Mouse (Mus musculus): Measurements from ENCODE around the gene 1700012A03Rik. TPM values are rescaled to one million over a fixed set of nuclear protein-coding genes. Genes with fewer than 3 reads are reported as not detected.

The 1700012A03Rik gene
- polyA plus RNA-seq (2014; fragmentation: Nextera tagmentation; extraction: Ambion mirVana), result not detected in 2 replicates

GRCm38 (mm10) chr6:32049951-32050345, at the start of gene 1700012A03Rik:
1700012A03Rik (plus strand) TSS chr6:32050246.
- no peak for DNase-seq
- Histone ChIP-seq H3K9me3 (ENCODE audit: control insufficient read depth, low read length) (no peaks in the 10 kb centered on the region), H3K36me3 (ENCODE audit: control insufficient read depth, insufficient read depth, low read length) (no peaks in the 10 kb centered on the region), H3K9ac (replicated peaks; ENCODE audit: low read length) (no peak within 1 kb of the TSS), H3K27me3 (ENCODE audit: control insufficient read depth, insufficient read depth, low read length) (no peaks in the 10 kb centered on the region), H3K4me2 (ENCODE audit: low read length) (no peak within 1 kb of the TSS), H3K4me3 (replicated peaks; ENCODE audit: low read depth, low read length) (no peak within 1 kb of the TSS), H3K27ac (replicated peaks; ENCODE audit: low read depth, low read length) (no peak within 1 kb of the TSS), H3K4me1 (ENCODE audit: control insufficient read depth, insufficient read depth, low read length) (no peaks in the 10 kb centered on the region)
- ATAC-seq (ENCODE audit: low FRiP score, low TSS enrichment), result no peak
- WGBS, result 90% methylated on average over 3 of the region's 3 CpGs

- 85% methylated on average over 10 of the region's 10 CpGs for WGBS
- Histone ChIP-seq H3K4me1 (ENCODE audit: control insufficient read depth, insufficient read depth, low read length) (no peaks in the 10 kb centered on the region), H3K4me2 (ENCODE audit: low read length) (no peak overlapping the region), H3K27me3 (ENCODE audit: control insufficient read depth, insufficient read depth, low read length) (no peaks in the 10 kb centered on the region), H3K9me3 (ENCODE audit: control insufficient read depth, low read length) (no peaks in the 10 kb centered on the region), H3K36me3 (ENCODE audit: control insufficient read depth, insufficient read depth, low read length) (no peaks in the 10 kb centered on the region), H3K9ac (replicated peaks; ENCODE audit: low read length) (no peak overlapping the region), H3K27ac (replicated peaks; ENCODE audit: low read depth, low read length) (no peak overlapping the region), H3K4me3 (replicated peaks; ENCODE audit: low read depth, low read length) (no peak overlapping the region)
- no peak for DNase-seq
- no peak for ATAC-seq (ENCODE audit: low FRiP score, low TSS enrichment)
Observed at GRCm38 (mm10) chr6:32004228-32004627, 45.8 kb upstream of the 1700012A03Rik start.

- Histone ChIP-seq H3K4me1 (ENCODE audit: control insufficient read depth, insufficient read depth, low read length) (no peaks in the 10 kb centered on the region), H3K4me3 (replicated peaks; ENCODE audit: low read depth, low read length) (no peak overlapping the region), H3K4me2 (ENCODE audit: low read length) (no peak overlapping the region), H3K36me3 (ENCODE audit: control insufficient read depth, insufficient read depth, low read length) (no peaks in the 10 kb centered on the region), H3K27ac (replicated peaks; ENCODE audit: low read depth, low read length) (no peak overlapping the region), H3K27me3 (ENCODE audit: control insufficient read depth, insufficient read depth, low read length) (no peaks in the 10 kb centered on the region), H3K9ac (replicated peaks; ENCODE audit: low read length) (no peak overlapping the region), H3K9me3 (ENCODE audit: control insufficient read depth, low read length) (no peaks in the 10 kb centered on the region)
- WGBS, result 80% methylated on average over 2 of the region's 2 CpGs
- ATAC-seq (ENCODE audit: low FRiP score, low TSS enrichment) (no peak), DNase-seq (no peak)
Observed at GRCm38 (mm10) chr6:32005914-32006313, 44.1 kb upstream of the 1700012A03Rik start.

- no peaks in the 10 kb centered on the region for H3K36me3 ChIP-seq (ENCODE audit: control insufficient read depth, insufficient read depth, low read length)
- no peak overlapping the region for H3K4me3 ChIP-seq (replicated peaks; ENCODE audit: low read depth, low read length)
- no peak overlapping the region for H3K9ac ChIP-seq (replicated peaks; ENCODE audit: low read length)
- H3K27ac ChIP-seq (replicated peaks; ENCODE audit: low read depth, low read length), result no peak overlapping the region
- WGBS, result 87% methylated on average over 6 of the region's 6 CpGs
- no peak overlapping the region for H3K4me2 ChIP-seq (ENCODE audit: low read length)
- H3K27me3 ChIP-seq (ENCODE audit: control insufficient read depth, insufficient read depth, low read length), result no peaks in the 10 kb centered on the region
- no peaks in the 10 kb centered on the region for H3K9me3 ChIP-seq (ENCODE audit: control insufficient read depth, low read length)
- no peaks in the 10 kb centered on the region for H3K4me1 ChIP-seq (ENCODE audit: control insufficient read depth, insufficient read depth, low read length)
- ATAC-seq (ENCODE audit: low FRiP score, low TSS enrichment), result no peak
- no peak for DNase-seq
Observed at GRCm38 (mm10) chr6:32006382-32006781, 43.7 kb upstream of the 1700012A03Rik start.

- H3K27me3 ChIP-seq (ENCODE audit: control insufficient read depth, insufficient read depth, low read length), result no peaks in the 10 kb centered on the region
- ATAC-seq (ENCODE audit: low FRiP score, low TSS enrichment), result no peak
- no peaks in the 10 kb centered on the region for H3K9me3 ChIP-seq (ENCODE audit: control insufficient read depth, low read length)
- no peaks in the 10 kb centered on the region for H3K36me3 ChIP-seq (ENCODE audit: control insufficient read depth, insufficient read depth, low read length)
- no peaks in the 10 kb centered on the region for H3K4me1 ChIP-seq (ENCODE audit: control insufficient read depth, insufficient read depth, low read length)
- H3K4me3 ChIP-seq (replicated peaks; ENCODE audit: low read depth, low read length), result no peak overlapping the region
- no peak overlapping the region for H3K27ac ChIP-seq (replicated peaks; ENCODE audit: low read depth, low read length)
- no peak for DNase-seq
- H3K9ac ChIP-seq (replicated peaks; ENCODE audit: low read length), result no peak overlapping the region
- no peak overlapping the region for H3K4me2 ChIP-seq (ENCODE audit: low read length)
- 93% methylated on average over 3 of the region's 3 CpGs for WGBS
Observed at GRCm38 (mm10) chr6:32007336-32007735, 42.7 kb upstream of the 1700012A03Rik start.

GRCm38 (mm10) chr6:32016841-32017240, 33.2 kb upstream of the 1700012A03Rik start:
- Histone ChIP-seq H3K36me3 (ENCODE audit: control insufficient read depth, insufficient read depth, low read length) (no peaks in the 10 kb centered on the region), H3K4me2 (ENCODE audit: low read length) (no peak overlapping the region), H3K27me3 (ENCODE audit: control insufficient read depth, insufficient read depth, low read length) (no peaks in the 10 kb centered on the region), H3K4me1 (ENCODE audit: control insufficient read depth, insufficient read depth, low read length) (no peaks in the 10 kb centered on the region), H3K27ac (replicated peaks; ENCODE audit: low read depth, low read length) (no peak overlapping the region), H3K9me3 (ENCODE audit: control insufficient read depth, low read length) (no peaks in the 10 kb centered on the region), H3K4me3 (replicated peaks; ENCODE audit: low read depth, low read length) (no peak overlapping the region), H3K9ac (replicated peaks; ENCODE audit: low read length) (no peak overlapping the region)
- DNase-seq, result peak; percentile 17
- WGBS, result 84% methylated on average over 7 of the region's 7 CpGs
- no peak for ATAC-seq (ENCODE audit: low FRiP score, low TSS enrichment)

GRCm38 (mm10) chr6:32017406-32018104, 32.5 kb upstream of the 1700012A03Rik start:
- Histone ChIP-seq H3K9ac (replicated peaks; ENCODE audit: low read length) (no peak overlapping the region), H3K27ac (replicated peaks; ENCODE audit: low read depth, low read length) (no peak overlapping the region), H3K9me3 (ENCODE audit: control insufficient read depth, low read length) (no peaks in the 10 kb centered on the region), H3K27me3 (ENCODE audit: control insufficient read depth, insufficient read depth, low read length) (no peaks in the 10 kb centered on the region), H3K4me1 (ENCODE audit: control insufficient read depth, insufficient read depth, low read length) (no peaks in the 10 kb centered on the region), H3K36me3 (ENCODE audit: control insufficient read depth, insufficient read depth, low read length) (no peaks in the 10 kb centered on the region), H3K4me3 (replicated peaks; ENCODE audit: low read depth, low read length) (no peak overlapping the region), H3K4me2 (ENCODE audit: low read length) (no peak overlapping the region)
- ATAC-seq (ENCODE audit: low FRiP score, low TSS enrichment) (no peak), DNase-seq (peak; percentile 67)
- WGBS, result 71% methylated on average over 14 of the region's 14 CpGs

- Histone ChIP-seq H3K36me3 (ENCODE audit: control insufficient read depth, insufficient read depth, low read length) (no peaks in the 10 kb centered on the region), H3K4me1 (ENCODE audit: control insufficient read depth, insufficient read depth, low read length) (no peaks in the 10 kb centered on the region), H3K4me3 (replicated peaks; ENCODE audit: low read depth, low read length) (no peak overlapping the region), H3K4me2 (ENCODE audit: low read length) (no peak overlapping the region), H3K27me3 (ENCODE audit: control insufficient read depth, insufficient read depth, low read length) (no peaks in the 10 kb centered on the region), H3K9ac (replicated peaks; ENCODE audit: low read length) (no peak overlapping the region), H3K27ac (replicated peaks; ENCODE audit: low read depth, low read length) (no peak overlapping the region), H3K9me3 (ENCODE audit: control insufficient read depth, low read length) (no peaks in the 10 kb centered on the region)
- DNase-seq, result no peak
- 79% methylated on average over 5 of the region's 5 CpGs for WGBS
- no peak for ATAC-seq (ENCODE audit: low FRiP score, low TSS enrichment)
Observed at GRCm38 (mm10) chr6:32018105-32018446, 32.0 kb upstream of the 1700012A03Rik start.

GRCm38 (mm10) chr6:32021853-32022536, 28.1 kb upstream of the 1700012A03Rik start:
- no peaks in the 10 kb centered on the region for H3K36me3 ChIP-seq (ENCODE audit: control insufficient read depth, insufficient read depth, low read length)
- no peaks in the 10 kb centered on the region for H3K27me3 ChIP-seq (ENCODE audit: control insufficient read depth, insufficient read depth, low read length)
- WGBS, result 86% methylated on average over 10 of the region's 10 CpGs
- ATAC-seq (ENCODE audit: low FRiP score, low TSS enrichment) (no peak), DNase-seq (no peak)
- no peak overlapping the region for H3K4me3 ChIP-seq (replicated peaks; ENCODE audit: low read depth, low read length)
- no peak overlapping the region for H3K4me2 ChIP-seq (ENCODE audit: low read length)
- H3K9ac ChIP-seq (replicated peaks; ENCODE audit: low read length), result no peak overlapping the region
- no peak overlapping the region for H3K27ac ChIP-seq (replicated peaks; ENCODE audit: low read depth, low read length)
- H3K4me1 ChIP-seq (ENCODE audit: control insufficient read depth, insufficient read depth, low read length), result no peaks in the 10 kb centered on the region
- no peaks in the 10 kb centered on the region for H3K9me3 ChIP-seq (ENCODE audit: control insufficient read depth, low read length)

Data from midbrain, embryonic 14.5 days (tissue).